Mouse (Mus musculus) bone marrow macrophage, adult 2 months (primary cell): ENCODE data around the gene Synrg. TPM values are rescaled to one million over a fixed set of nuclear protein-coding genes. Genes with fewer than 3 reads are reported as not detected.

Experiments used
- H3K27ac ChIP-seq: 2 replicates; pipeline ENCODE4 v1.5.1; 2012; ENCODE audit warnings: low read depth, low read length; ENCODE audit not compliant: insufficient read depth
- H3K4me1 ChIP-seq: 2 replicates; pipeline ENCODE4 v1.6.1; 2012; ENCODE audit warnings: low read length; ENCODE audit not compliant: control insufficient read depth, insufficient read depth
- H3K4me3 ChIP-seq: 2 replicates; pipeline ENCODE4 v1.5.1; 2012; ENCODE audit warnings: mild to moderate bottlenecking, low read length, moderate library complexity; ENCODE audit not compliant: insufficient read depth
- CTCF ChIP-seq: IDR thresholded peaks from 2 replicates; pipeline ENCODE4 v1.5.1; 2012; ENCODE audit warnings: low read depth, mild to moderate bottlenecking, low read length, moderate library complexity
- POLR2A ChIP-seq: IDR thresholded peaks from 2 replicates; pipeline ENCODE4 v1.6.1; 2012; ENCODE audit warnings: mild to moderate bottlenecking, low read depth, low read length, borderline replicate concordance
- polyA plus RNA-seq: library from polyadenylated mRNA; stranded (reverse); fragments of >200 nt; gene quantifications from 2 replicates; pipeline ENCODE4 v1.2.4, GENCODE M21; 2012; ENCODE audit not compliant: missing spikeins, insufficient read depth, insufficient read length

Gene Synrg
- polyA plus RNA-seq, 1 experiment, result 26.9 TPM

- TF ChIP-seq CTCF (no peak), POLR2A (no peak)
- H3K27ac ChIP-seq, result no peak overlapping the region
- H3K4me1 ChIP-seq, result no peaks in the 10 kb centered on the region
- H3K4me3 ChIP-seq, result no peak overlapping the region
These were observed 17.1 kb downstream of the Synrg start for GRCm38 (mm10) chr11:83981338-83981737.

GRCm38 (mm10) chr11:83991701-83992100 is 27.5 kb downstream of the Synrg start:
- Histone ChIP-seq H3K27ac (no peak overlapping the region), H3K4me1 (no peaks in the 10 kb centered on the region), H3K4me3 (no peak overlapping the region)
- TF ChIP-seq CTCF (no peak), POLR2A (no peak)

GRCm38 (mm10) chr11:83993428-83993827 is 29.2 kb downstream of the Synrg start:
- Histone ChIP-seq H3K27ac (no peak overlapping the region), H3K4me1 (peaks cover under 1% of the 10 kb centered on the region; the same call in 1 of the 2 replicates), H3K4me3 (no peak overlapping the region)
- TF ChIP-seq CTCF, result no peak
- no peak for TF ChIP-seq POLR2A

- no peak for TF ChIP-seq CTCF
- no peak for TF ChIP-seq POLR2A
- Histone ChIP-seq H3K27ac (no peak overlapping the region), H3K4me3 (no peak overlapping the region), H3K4me1 (peaks cover 4% of the 10 kb centered on the region; the same call in 1 of the 2 replicates)
These were observed 30.3 kb downstream of the Synrg start for GRCm38 (mm10) chr11:83994481-83994880.

- TF ChIP-seq POLR2A (no peak), CTCF (no peak)
- Histone ChIP-seq H3K27ac (no peak overlapping the region), H3K4me1 (peaks cover 4% of the 10 kb centered on the region; the same call in 1 of the 2 replicates), H3K4me3 (no peak overlapping the region)
These were observed 31.3 kb downstream of the Synrg start for GRCm38 (mm10) chr11:83995535-83995950.

GRCm38 (mm10) chr11:83997171-83997868 is 33.1 kb downstream of the Synrg start:
- TF ChIP-seq CTCF (no peak), POLR2A (no peak)
- Histone ChIP-seq H3K4me1 (peaks cover 4% of the 10 kb centered on the region), H3K4me3 (no peak overlapping the region), H3K27ac (no peak overlapping the region)

GRCm38 (mm10) chr11:83998993-83999392 is 34.8 kb downstream of the Synrg start:
- TF ChIP-seq POLR2A (no peak), CTCF (no peak)
- no peak overlapping the region for H3K4me3 ChIP-seq
- no peak overlapping the region for H3K27ac ChIP-seq
- H3K4me1 ChIP-seq, result peaks cover 4% of the 10 kb centered on the region

GRCm38 (mm10) chr11:83999411-83999915 is 35.2 kb downstream of the Synrg start:
- TF ChIP-seq POLR2A (no peak), CTCF (no peak)

GRCm38 (mm10) chr11:84001257-84001656 is 37.0 kb downstream of the Synrg start:
- TF ChIP-seq POLR2A (no peak), CTCF (no peak)
- H3K4me1 ChIP-seq, result peaks cover 4% of the 10 kb centered on the region
- H3K27ac ChIP-seq, result no peak overlapping the region
- H3K4me3 ChIP-seq, result no peak overlapping the region

More at GRCm38 (mm10) chr11:83999411-83999915, 35.2 kb downstream of the Synrg start:
- Histone ChIP-seq H3K27ac (no peak overlapping the region), H3K4me3 (no peak overlapping the region), H3K4me1 (peaks cover 4% of the 10 kb centered on the region)

- H3K4me1 ChIP-seq, result no peaks in the 10 kb centered on the region; the same call in none of the 2 replicates
- H3K27ac ChIP-seq, result no peak overlapping the region
- TF ChIP-seq POLR2A (no peak), CTCF (no peak)
- no peak overlapping the region for H3K4me3 ChIP-seq
These were observed 39.8 kb downstream of the Synrg start for GRCm38 (mm10) chr11:84003986-84004385.
